Mouse (Mus musculus) lung, adult 2 months (tissue): ENCODE results near the gene Fam90a1b.

Experiments used
- CTCF ChIP-seq: fragments of 200-500 bp; IDR thresholded peaks from 2 replicates; pipeline ENCODE4 v1.5.1; 2011; ENCODE audit warnings: mild to moderate bottlenecking, low read length, control low read depth; ENCODE audit not compliant: insufficient read depth
- POLR2A ChIP-seq: fragments of 200-500 bp; IDR thresholded peaks from 2 replicates; pipeline ENCODE4 v1.6.1; 2011; ENCODE audit warnings: low read depth, mild to moderate bottlenecking, control low read depth, low read length, borderline replicate concordance; ENCODE audit errors: extremely low read depth

DNA sequence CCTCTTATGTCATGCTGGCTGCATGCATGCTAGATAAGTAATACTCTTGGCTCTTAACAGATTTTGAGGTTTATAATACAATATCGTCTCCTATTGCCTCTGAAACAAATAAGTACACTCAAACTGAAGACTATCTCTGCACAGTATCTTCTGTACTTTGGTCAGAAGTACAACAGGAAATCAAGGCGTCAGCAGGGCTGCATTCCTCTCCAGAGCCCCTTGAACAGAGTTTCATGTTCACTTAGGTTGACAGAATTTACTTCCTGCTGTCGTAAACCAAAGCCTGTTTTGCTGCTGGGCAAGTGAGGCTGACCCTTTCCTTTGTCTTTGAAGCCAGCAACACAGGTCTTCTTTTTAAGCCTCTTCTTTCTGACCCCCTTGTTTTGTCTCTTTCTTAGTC, 42.4 kb upstream of the Fam90a1b start:
- TF ChIP-seq POLR2A (no peak), CTCF (no peak)
